Mouse (Mus musculus) retina, postnatal 1 day (tissue): ENCODE measurements around the gene Ckap2l.
A peak's percentile ranks its signal among the peaks of the same experiment; 100 is the strongest.

ENCODE experiments used
- DNase-seq: peaks from one replicate; pipeline ENCODE4 v3.0.0-alpha.2; 2012

Ckap2l gene

GRCm38 (mm10) chr2:129261151-129261794, 35.7 kb downstream of the Ckap2l start:
- DNase-seq: no peak

GRCm38 (mm10) chr2:129260646-129261045, 36.4 kb downstream of the Ckap2l start:
- no peak for DNase-seq

GRCm38 (mm10) chr2:129258475-129259211, 38.4 kb downstream of the Ckap2l start:
- peak; percentile 90 for DNase-seq

GRCm38 (mm10) chr2:129258056-129258455, 39.0 kb downstream of the Ckap2l start:
- DNase-seq: no peak

- DNase-seq: no peak
Measured at GRCm38 (mm10) chr2:129256006-129256405, 41.0 kb downstream of the Ckap2l start.

- DNase-seq: no peak
Measured at GRCm38 (mm10) chr2:129254076-129254475, 42.9 kb downstream of the Ckap2l start.

GRCm38 (mm10) chr2:129253631-129253970, 43.4 kb downstream of the Ckap2l start:
- DNase-seq: peak; percentile 20

GRCm38 (mm10) chr2:129252836-129253630, 44.0 kb downstream of the Ckap2l start:
- DNase-seq: no peak

GRCm38 (mm10) chr2:129249321-129249720, 47.7 kb downstream of the Ckap2l start:
- DNase-seq: no peak

GRCm38 (mm10) chr2:129247707-129248121, 49.3 kb downstream of the Ckap2l start:
- DNase-seq: no peak

GRCm38 (mm10) chr2:129246924-129247323, 50.1 kb downstream of the Ckap2l start:
- DNase-seq: no peak

GRCm38 (mm10) chr2:129246436-129246835, 50.6 kb downstream of the Ckap2l start:
- DNase-seq: no peak

GRCm38 (mm10) chr2:129245618-129246017, 51.4 kb downstream of the Ckap2l start:
- DNase-seq: peak; percentile 77

- DNase-seq: peak; percentile 24
Measured at GRCm38 (mm10) chr2:129244446-129245120, 52.4 kb downstream of the Ckap2l start.

GRCm38 (mm10) chr2:129243786-129244185, 53.2 kb downstream of the Ckap2l start:
- DNase-seq: peak; percentile 91

- no peak for DNase-seq
Measured at GRCm38 (mm10) chr2:129243005-129243404, 54.0 kb downstream of the Ckap2l start.

- peak; percentile 34 for DNase-seq
Measured at GRCm38 (mm10) chr2:129241845-129242833, 54.9 kb downstream of the Ckap2l start.

GRCm38 (mm10) chr2:129240726-129241432, 56.1 kb downstream of the Ckap2l start:
- DNase-seq: no peak

GRCm38 (mm10) chr2:129236526-129236925, 60.5 kb downstream of the Ckap2l start:
- DNase-seq: no peak

- no peak for DNase-seq
Measured at GRCm38 (mm10) chr2:129234731-129235130, 62.3 kb downstream of the Ckap2l start.
